Mouse (Mus musculus) mouse trophoblast stem cell (cell line): ENCODE results near the gene Irf2.

Experiments
- in situ Hi-C, 2 experiments: fragments of 300-500 bp; cut with MseI, MboI; formaldehyde crosslinking; loops; 2 replicates in 1 of 2; 3 replicates in 1 of 2; pipeline ENCODE4 v1.15.1; 2025

Irf2 gene

DNA sequence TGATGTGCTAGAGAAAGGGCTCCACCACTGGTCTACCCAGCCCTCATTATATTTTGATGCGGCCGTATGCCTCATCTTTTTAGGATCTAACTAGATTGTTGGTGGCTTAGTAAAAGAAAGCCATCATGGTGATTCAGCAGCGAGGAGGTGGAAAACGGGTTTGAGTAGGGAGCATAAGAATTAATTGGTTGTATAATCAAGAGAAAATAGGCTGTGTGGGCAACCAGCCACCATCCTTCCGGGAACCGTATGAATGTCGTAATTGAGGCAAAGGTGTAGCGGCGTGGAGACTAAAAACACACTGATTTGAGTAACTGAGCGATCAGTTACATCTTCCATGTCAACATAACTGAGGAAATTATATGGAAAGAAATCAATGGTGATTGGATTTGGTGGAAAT, 101.3 kb downstream of the Irf2 start:
- in situ Hi-C loops, result no loop called here

DNA sequence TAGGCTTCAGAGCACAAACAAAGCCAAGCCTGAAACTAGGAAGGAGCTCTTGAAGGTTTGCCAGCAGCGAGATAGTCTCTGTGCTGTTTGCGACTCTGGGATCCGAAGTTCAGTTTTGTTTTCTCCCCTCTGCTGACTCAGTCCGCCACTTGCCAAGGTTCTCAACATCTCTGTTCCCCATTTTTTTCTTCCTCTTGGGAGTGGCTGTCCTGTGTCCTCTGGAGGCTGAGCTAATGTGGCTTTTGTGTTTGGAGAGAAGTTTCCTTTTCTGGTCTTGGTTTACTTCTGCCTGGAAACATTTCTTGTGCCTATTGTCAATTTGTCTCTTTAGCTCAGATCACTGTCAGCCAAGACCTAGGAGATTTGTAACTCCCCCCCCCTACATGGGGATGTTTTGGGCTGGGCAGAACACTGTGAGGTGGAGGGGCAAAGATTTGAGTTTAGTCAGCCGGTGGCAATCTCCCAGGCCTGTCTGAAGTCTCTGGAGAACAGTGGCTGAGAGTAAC, 103.2 kb downstream of the Irf2 start:
- in situ Hi-C loops, result no loop called here

DNA sequence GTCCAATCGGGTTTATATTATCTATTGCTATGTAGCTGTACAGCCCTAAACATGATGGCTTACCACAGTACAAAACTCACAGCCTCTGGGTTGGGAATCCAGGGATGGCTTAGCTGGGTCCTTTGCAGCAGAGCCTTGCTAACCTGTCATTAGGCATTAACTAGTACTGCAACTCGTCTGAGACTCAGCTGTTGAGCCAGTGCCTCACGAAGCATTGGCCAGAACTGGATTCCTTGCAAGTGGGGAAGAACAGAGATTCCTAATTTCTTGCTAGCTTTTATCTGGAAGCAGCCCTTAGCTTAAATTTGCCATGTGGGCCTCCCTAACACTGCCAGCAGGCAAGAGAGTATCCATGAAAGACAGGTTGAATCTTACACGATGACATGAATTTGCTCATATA, 104.3 kb downstream of the Irf2 start:
- in situ Hi-C loops, result no loop called here

DNA sequence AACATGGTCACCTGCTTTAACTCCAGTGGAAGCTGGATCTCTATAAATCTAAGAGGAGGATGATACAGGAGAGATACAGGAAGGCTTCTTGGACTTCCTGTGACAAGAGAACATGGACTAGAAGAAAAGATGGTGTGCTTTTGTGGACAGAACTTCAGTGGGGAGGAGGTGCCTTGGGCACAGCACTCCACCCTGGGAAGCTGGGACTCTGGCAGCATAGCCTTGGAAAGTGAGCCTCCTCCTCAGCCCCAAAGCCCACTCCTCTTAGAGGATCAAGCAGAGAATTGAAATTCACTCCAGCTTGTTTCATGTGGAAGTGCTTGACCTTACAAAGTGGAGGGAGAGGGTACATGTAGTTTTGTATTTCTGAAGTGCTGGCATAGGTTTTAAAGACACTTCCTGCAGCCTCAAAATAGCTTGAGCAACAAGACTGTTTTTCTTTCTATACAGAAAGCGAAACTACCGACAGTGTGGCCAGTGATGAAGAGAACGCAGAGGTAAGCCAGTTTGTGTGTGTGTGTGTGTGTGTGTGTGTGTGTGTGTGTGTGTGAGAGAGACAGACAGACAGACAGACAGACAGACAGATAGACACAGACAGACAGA, 104.9 kb downstream of the Irf2 start:
- in situ Hi-C loops, result no loop called here

DNA sequence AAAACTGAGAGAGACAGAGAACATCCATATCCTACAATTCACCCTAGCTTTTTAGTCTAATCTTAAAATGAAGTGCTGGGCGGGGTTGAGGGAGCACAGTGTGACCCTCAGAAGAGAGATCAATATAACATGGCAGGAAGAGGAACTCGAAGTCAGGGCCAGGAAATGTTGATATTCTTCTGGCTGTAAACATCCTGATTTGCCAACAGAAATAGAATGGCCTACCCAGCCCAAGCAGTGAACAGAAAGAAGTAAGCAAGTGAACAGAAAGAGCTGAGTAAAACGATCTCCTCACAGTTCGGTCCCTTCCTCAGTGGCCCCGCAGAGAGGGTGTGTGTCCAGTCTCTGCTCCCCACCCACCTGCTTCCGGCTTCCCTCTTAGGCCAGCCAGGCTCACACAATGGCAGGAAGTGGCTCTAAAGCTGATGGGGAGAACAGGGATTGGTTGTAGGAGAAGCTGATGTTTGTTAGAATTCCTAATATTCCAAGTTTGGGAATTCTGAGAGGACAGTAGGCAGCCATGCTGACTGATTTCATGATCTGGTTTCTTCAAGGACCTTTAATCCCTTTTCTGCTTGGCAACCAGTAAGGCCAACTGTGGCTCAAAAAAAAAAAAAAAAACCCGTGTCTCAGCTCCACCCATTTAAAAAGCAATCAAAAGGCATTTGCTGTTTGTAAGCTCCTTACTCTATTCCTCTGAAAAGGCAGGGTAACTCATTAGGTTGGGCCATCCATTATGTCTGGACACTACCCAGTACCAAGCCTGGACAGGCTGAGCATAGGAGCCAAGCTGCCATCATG, 105.6 kb downstream of the Irf2 start:
- in situ Hi-C loops, result no loop called here

DNA sequence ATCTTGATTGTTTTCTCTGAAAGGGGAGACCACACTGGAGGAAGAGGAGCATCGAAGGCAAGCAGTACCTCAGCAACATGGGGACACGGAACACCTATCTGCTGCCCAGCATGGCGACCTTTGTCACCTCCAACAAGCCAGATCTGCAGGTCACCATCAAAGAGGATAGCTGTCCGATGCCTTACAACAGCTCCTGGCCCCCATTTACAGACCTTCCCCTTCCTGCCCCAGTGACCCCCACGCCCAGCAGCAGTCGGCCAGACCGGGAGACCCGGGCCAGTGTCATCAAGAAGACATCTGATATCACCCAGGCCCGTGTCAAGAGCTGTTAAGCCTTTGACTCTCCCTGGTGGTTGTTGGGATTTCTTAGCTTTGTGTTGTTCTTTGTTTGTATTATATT, 106.4 kb downstream of the Irf2 start:
- in situ Hi-C loops, result no loop called here

DNA sequence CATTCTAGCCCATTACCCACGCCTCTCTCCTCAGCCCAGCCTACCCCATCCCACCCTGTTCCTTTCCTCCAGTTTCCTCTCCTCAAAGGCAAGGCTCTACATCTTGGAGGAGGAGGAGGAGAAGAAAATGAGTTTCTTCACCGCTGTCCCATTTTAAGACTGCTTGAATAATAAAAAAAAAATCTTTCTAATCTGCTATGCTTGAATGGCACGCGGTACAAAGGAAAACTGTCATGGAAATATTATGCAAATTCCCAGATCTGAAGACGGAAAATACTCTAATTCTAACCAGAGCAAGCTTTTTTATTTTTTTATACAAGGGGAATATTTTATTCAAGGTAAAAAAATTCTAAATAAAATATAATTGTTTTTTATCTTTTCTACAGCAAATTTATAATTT, 107.4 kb downstream of the Irf2 start:
- in situ Hi-C loops, result no loop called here

DNA sequence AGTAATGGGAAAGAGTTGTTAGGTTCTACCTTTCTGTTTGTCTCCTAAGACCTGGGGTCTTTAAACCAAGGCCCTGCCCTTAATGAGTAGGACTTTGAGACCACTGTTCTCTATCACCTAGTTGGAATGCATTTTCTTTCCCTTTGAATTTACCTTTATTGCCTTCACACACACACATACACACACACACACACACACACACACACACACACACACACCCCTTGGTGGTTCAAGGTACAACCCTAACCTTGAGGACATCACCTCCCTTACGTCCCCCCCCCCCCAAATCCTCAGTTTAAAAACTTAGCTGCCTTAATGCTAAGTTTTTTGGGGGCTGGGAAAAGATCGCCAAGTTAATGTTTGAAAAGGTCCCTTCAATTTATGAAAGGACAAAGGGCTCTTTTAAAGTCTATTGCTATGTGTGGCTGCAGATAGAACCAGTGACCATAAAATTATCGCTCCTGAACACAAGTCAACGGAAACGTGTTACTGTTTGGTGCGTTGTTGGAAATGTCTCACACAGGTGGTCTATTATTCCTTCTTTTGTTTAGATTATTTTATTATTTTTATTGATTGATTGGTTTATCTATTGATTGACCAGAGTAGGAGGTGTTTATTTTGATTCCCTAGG, 108.6 kb downstream of the Irf2 start:
- in situ Hi-C loops, result no loop called here

DNA sequence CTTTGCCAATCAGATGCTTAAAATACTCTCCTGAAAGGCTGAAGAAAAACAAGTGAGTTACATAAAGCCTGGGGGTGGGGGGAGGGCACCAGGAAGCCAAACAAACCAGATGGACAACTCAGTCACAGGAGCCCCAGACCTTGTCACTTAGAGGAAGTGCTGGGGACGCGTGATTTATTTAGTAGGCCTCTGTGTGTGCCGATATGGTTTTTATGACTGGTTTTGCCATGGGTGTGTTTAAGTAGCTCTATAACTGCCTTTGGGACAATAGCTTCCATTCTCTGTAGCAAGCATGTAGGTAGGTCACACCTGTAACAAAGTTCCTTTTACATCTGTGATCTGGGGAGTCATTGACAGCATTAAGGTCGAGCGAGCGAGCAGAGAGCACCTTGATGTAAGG, 109.4 kb downstream of the Irf2 start:
- in situ Hi-C loops, result no loop called here

DNA sequence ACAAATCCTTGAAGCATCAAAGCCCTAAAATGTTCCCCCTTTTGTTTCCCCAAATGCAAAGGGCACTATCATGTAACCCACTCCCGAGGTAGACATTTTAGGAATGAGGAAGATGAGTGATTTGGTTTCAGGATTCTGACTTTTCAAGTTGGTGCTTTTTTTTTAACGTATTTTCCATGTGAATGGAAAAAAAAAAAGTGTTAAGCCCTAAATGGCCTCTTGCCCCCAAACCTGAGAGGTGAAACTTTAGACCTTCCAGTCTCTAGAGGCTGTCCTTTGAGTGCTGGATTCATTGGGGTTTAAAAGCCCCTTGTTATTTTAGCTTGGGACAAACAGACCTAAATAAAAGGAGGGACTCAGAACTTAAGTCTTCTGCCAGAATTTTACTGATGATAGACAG, 109.9 kb downstream of the Irf2 start:
- in situ Hi-C loops, result no loop called here

DNA sequence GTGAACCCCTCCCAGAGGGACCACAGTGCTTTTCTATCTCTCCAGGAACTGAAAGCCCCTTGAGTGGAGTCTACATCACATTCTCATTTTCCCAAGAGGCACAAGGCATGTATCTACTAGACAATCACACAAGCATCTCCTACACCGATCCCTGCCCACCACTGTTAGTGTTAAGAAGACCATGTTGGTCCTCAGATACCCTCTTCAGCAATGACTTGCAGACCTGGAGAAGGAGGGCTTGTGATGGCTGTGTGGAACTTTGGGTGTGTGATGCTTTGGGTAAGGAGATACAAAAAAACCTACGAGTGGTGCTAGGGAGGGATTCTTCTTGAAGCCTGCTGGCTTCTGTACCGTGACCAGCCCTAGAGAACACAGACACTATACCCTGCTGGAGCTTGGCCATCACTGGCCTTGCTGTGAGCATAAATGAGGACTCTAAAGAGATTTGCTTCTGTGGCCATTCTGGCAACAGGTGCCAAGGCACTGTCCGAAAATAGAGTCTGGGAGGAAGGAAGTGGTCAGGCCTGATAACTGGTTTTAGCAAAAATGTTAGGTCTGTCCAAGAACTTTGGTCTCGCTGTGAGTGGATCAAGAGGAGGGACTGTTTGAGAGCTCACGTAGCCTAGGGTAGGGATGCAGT, 110.8 kb downstream of the Irf2 start:
- in situ Hi-C loops, result no loop called here

DNA sequence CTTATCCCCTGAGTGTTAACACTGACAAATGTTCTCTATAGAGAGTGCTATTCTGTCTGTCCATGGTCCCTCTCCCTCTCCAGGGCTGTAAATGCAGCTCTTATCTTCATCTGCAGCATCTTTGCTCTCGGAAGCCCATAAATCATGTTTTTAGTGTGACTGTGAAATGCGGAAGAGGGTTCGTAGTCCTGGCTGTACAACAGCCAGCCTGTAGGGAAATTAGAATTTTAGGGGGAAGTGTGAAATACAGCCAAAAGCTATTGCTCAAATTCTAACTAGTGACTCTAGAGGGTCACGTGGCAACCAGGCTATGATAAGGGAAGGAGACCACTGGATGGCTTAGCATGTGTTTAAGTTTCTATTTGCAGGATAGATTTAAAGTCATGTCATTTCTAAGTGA, 112.0 kb downstream of the Irf2 start:
- in situ Hi-C loops, result no loop called here

DNA sequence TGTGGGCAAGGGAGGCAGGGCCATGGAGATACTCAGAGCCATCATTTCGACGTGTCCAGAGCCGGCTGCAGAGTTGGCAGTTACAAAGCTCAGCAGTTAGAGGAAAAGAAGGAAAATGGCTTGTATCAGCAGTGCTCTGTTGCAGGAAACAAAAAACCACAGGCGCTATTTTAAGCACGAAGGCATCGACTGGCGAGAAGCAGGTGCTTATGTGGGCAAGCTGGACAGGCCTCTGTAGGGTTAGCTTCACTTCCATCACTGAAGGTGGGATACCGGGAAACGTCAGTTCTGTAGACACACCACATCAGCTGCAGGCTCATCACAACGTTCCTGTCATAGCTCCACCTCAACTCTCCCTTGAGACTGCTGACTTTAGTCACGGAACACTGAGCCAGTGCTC, 112.8 kb downstream of the Irf2 start:
- in situ Hi-C loops, result no loop called here

DNA sequence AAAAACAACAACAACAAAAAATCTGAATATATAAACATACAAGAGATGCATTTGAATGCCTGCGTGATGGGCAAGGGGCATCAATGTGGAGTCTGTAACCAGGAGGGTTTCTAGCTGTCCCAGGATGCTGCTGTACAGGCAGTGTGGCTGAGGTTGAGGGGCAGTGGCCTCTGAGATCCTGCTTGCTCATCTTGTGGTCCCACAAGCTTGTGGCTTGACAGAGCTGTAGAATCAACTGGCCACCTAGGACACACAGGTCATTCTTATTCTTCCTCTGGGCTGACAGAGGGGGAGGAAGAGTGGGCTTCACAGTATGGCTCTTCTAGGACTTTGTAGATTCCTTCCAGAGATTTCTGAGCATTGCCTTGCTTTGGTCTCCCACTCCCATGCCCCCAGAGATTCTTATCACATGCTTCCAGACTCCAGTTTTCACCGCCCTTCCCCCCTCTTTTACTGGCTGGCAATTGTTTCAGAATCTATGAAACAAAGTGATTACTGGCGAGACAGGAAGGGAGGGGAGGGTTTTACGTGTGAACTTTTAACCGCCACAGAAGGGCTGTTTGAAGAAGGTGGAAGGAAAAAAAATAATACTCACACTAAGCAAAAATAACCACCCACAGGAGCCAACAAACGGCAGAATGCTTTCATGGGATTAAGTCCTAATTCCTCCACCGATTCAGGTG, 119.8 kb downstream of the Irf2 start:
- in situ Hi-C loops, result no loop called here

DNA sequence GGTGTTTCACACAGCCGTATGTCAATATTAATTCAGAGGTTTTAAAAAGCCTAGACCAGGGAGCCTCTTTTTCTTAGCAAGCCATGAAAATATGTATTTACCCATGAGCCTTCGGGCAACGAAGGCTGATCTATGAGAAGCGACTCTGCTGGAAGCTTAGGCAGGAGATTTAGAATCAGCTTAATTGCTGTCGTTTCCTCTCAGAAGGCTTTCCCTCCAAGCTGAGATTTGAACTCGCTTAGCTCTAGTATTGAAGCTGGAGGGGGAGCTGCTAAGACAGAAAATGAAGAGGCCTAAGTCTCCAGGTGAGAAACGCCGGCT, 120.3 kb downstream of the Irf2 start:
- in situ Hi-C loops, result no loop called here

DNA sequence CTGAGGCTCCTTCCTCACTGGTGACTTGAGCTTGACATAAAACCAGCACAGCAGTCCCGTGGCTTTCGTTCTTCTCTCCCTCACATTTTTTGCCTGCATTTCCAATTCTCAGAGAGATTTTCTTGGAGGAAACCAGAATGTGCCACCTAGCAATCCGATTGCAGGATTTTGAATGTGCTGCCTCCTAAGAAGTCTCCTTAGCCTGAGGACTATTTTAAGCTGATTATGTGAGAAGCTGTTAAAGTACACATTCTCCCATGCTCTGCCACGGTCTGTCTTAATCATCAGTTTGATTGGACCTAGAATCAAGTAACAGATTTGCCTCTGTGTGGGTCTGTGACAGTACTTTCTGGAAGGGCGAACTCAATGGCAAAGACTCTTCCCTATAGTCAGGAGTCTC, 123.0 kb downstream of the Irf2 start:
- in situ Hi-C loops, result no loop called here

DNA sequence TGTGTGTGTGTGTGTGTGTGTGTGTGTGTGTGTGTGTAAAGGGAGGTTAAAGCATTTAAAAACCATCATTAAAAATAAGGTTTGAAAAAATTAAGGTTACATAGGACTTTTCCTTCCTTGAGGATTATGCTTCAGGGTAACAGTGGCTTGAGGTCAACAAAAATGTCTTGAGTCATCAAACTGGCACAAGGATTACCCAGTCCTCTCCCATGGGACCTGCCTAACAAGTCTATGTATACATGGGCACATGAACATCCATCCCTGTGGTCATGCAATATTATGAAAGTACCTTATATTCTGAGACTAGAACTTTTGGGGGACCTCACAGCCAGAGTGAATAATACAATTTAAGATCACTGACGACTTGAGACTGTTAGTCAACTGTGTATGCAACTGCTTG, 125.9 kb downstream of the Irf2 start:
- in situ Hi-C loops, result no loop called here

DNA sequence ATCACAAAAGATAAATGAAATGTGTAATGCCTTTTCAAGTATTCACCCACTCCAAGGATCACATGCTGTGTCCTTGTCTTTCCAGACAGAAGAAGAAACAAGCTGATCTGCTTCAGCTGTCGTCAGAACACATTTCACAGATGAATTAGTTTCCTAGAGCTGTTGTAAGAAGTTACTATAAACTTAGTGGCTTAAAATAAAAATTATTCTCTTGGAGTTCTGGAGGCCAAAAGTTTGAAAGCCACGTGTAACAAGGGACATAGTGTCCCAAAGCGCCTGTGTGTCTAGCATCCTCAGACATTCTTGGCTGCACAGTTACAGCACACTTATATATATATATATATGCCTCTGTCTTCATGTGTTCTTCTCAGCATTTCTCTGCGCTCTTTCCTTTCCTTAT, 127.9 kb downstream of the Irf2 start:
- in situ Hi-C loops, result no loop called here

DNA sequence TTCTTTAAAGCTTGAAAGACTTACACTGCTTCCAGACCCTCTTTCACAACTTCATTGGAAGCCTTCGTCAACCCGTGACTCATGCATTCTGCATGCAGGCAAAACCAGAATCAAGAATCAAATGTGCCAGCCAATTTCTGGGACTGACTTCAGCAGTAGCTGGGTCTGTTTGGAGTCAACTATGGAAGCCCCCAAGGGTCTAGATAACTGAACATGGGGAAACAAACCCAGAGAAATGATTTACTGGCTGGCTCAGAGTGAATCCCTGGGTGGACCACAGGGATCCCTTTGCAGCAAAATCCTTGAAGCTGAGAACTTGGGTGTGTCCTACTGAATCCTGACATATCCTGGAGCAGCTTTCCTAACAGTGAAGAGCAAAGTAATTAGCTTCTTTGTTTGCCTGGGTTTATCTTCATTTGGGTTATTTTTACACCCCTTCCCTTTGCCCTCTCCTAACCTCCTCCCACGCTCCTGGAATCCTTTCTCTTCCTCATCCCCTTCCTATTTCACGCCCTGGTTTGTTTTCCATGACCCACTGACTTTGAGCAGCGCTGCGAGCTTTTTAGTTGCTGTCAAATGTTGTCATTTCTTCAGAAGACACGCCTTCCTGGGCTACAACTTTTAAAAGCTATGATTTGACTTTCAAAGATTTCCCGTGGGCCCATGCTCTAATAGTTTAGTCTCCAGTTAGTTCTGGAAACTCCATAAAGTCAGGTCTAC, 129.0 kb downstream of the Irf2 start:
- in situ Hi-C loops, result no loop called here

DNA sequence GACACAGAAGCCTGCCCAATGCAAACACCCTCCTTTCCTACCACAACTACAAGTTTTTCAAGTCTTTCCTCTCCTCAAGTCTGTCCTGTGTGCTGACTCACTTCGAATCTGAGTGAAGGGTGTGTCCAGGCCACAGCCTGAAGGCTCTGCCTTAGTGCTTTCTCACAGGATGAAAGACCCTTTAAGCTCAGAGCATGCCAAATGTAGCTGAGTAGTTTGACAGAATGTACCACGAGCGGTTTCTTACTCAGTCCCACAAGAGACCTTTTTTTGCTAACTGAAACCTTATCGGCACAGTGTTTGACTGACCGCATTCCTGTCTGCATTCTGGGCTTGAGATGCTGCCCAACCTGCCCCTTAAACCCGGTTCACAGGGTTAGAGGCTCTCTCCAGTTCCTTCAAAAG, 130.0 kb downstream of the Irf2 start:
- in situ Hi-C loops, result no loop called here

DNA sequence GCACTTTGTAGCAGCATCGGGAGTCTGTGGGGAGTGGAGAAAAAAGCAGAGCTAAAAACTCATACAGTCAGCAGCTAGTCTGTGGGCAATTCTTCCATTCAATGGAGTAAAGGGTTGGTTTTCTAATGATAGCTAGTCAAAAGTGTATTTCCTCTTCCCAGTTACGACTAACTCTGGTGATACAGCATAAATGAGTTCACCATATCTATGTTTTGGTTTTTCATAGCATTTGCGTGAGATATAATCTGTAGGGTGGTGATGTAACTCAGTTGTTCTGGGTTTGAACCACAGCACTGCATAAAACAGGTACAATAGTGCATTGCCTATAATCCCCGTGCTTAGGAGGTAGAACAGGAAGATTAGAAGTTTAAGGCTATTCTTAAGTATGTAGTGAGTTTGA, 131.6 kb downstream of the Irf2 start:
- in situ Hi-C loops, result no loop called here
